Mouse (Mus musculus) lung, postnatal 25 days (tissue): ENCODE results near the gene Gnas.

Experiments used
- DNase-seq: peaks from one replicate; pipeline ENCODE4 v3.0.0; 2022; ENCODE audit warnings: low spot score

The Gnas gene

DNA sequence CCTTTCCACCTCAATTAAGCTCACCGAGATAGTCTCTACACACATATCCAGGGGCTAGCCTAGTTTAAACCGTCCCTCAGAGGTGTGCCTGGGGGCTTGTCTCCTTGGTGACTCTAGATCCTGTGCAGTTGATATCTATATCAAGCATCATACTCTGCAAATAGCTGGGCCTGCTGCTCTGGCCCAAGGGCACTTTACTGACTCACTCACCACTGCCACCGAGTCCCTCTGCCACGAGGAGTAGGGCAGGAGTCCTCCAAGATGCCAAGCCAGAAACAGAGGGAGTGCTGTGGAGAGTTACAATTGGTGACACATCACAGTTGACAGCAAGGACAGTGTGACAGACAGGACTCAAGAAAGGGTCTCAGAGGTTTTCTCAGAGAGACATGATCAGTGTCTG is 75.5 kb downstream of the Gnas start:
- no peak for DNase-seq

DNA sequence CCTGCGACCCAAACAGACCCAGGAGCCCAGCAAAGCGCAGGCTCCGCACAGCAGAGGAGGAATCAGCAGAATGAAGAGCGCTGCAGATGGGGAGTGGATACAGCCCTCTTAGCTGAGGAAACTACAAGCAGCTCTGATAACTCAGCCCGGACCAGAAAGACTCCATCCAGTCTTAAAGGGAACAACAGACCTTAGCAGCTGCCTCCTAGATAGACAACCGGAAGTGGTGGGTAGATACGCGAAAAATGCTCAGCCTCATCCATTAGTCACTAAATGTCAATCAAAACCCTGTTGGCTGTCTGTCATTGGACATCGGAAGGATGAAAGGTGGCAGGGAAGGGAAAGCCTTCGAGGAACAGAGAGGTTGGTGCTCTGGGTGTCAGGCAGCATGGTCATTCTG is 82.5 kb downstream of the Gnas start:
- DNase-seq = no peak

DNA sequence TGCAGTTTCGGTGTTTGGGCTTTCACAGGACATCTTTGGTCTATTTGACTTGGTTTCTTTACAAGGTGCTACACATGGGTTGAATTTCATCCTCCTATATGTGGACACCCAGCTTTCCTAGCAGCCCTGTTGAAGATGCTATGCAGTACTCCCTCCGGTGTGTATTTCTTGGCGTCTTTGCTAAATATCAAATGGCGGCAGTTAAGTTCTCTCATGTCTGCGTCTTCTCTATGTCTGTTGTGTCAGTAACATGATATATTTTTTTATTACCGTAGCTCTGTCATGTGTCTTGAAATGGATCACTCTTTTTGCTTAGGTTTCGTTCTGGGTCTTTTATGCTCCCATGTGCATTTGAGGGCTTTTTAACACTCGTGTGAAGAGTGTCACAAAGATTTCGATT is 96.9 kb downstream of the Gnas start:
- DNase-seq = no peak

DNA sequence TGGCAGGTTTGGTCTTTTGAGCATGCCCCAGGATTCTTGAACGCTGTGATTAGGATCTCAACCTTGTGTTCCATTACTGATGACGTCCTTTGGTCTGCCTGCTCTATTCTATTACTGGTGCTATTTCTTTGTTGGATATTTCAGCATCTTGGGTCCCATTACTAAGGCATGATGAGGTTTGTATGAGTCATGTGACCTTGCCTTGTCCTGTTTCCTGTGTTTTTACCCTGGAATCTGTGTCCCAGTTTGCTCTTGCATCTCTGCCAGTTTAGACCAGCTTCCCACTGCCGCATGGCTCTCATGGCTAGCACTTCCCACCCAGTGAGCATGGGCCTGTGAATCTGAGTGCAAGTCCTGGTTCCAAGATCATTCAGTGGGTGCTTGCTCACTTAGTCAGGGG is 107.8 kb downstream of the Gnas start:
- no peak for DNase-seq

DNA sequence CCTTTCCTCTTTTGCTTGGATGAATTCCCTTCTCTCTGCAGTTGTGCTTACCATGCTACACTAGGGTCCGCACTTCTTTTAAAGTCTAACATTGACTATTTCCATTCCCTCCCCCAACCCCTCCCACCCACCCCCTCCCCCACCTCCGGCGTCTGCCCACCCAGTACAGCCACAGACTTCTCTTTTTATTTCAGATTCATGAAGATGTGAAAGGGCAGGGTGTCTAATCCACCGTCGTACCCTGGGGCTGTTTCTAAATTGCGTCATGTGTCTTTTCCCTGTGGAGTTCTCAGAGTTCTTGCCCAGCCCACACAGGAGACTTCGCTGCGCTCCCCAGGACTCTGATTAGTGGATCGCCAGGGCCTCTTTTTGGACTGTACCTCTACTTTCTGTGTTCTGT is 108.4 kb downstream of the Gnas start:
- DNase-seq = no peak

DNA sequence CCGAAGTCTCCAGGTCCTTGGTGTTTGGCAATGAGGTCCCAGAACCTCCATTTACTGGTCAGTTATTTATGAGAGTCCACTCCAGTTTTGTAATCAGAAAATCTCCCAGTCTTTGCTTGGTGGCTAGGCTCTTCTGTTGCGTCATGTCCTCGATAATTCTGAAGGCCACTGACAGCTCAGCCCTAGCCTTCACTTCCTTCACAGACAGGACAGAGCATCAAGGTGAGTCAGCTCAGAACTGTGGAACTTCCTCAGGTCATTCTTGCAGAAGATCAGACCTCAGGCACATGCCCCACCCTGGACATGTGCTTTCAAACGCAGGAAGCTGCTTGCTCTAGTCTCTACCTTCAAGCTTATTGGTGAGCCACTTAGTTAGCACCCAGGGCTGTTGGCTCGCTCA is 109.3 kb downstream of the Gnas start:
- DNase-seq = no peak
